Mouse (Mus musculus): ENCODE measurements at regions not wholly inside any gene's neighbourhood (a gene's known extent, or its start where the extent isn't known, plus 50 kb on each side); places are given as distances from the start of the nearest gene placed in this dataset.

DNA sequence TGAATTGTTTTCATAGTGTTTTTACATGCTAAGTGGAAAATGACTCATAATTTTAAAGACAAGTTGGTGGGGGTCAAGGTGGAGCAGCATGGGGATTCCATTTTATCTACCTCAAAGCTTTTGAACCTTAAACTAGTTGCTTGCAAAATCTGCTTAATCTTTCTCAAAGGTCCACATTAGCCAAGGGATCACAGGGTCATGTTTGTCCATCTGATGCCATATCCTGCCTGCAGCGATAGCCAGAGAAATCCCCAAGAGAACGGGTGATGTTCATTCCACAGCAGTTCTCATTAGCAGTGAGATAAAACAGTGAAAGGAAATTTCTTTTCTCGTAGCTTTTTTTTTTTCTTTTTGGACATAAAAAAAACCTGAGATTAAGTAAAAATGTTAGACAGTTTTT, 77.2 kb upstream of the Dcbld2 start:
- no peak overlapping the region for H3K4me3 ChIP-seq (ENCODE audit: low read depth, low read length)
- no peak overlapping the region for H3K9ac ChIP-seq (replicated peaks; ENCODE audit: low read length, poor library complexity, severe bottlenecking)
- TF ChIP-seq CTCF (IDR thresholded peaks at IDR 0.05): no peak
- DNase-seq (ENCODE audit: low spot score): no peak
- 79% methylated on average over 3 of the region's 3 CpGs for WGBS
- no peaks in the 10 kb centered on the region for H3K36me3 ChIP-seq (ENCODE audit: insufficient read depth, low read length)
- no peak overlapping the region for H3K27ac ChIP-seq (ENCODE audit: low read depth, low read length)
- H3K9me3 ChIP-seq (ENCODE audit: low read length): no peaks in the 10 kb centered on the region
- no peak for ATAC-seq (ENCODE audit: low FRiP score)
- H3K4me1 ChIP-seq (ENCODE audit: insufficient read depth, low read length): no peaks in the 10 kb centered on the region
- H3K4me2 ChIP-seq (ENCODE audit: low read depth, low read length, poor library complexity, severe bottlenecking): no peak overlapping the region
- H3K27me3 ChIP-seq (ENCODE audit: insufficient read depth, low read length): no peaks in the 10 kb centered on the region

DNA sequence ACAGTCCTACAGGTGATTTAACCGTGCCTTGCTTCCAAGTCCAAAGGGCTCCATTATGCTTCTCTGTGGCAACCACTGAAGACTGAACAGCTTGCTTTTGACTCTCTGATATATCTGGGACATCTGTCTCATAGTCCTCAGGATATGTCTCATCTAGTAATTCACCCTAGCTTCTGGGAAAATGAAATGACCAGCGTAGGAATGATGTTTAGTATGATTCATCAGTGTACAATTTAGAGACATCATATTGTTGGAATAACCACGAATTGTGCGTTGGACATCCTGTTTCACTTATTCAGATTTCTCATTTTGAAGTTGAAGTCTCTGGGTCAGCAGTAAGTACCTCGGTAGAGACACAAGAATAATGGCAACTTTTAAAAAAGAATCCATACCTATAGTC, 64.3 kb upstream of the Dcbld2 start:
- Histone ChIP-seq H3K4me2 (ENCODE audit: low read depth, low read length, poor library complexity, severe bottlenecking) (no peak overlapping the region), H3K4me1 (ENCODE audit: insufficient read depth, low read length) (no peaks in the 10 kb centered on the region), H3K36me3 (ENCODE audit: insufficient read depth, low read length) (no peaks in the 10 kb centered on the region), H3K9me3 (ENCODE audit: low read length) (no peaks in the 10 kb centered on the region), H3K9ac (replicated peaks; ENCODE audit: low read length, poor library complexity, severe bottlenecking) (no peak overlapping the region), H3K27me3 (ENCODE audit: insufficient read depth, low read length) (no peaks in the 10 kb centered on the region), H3K4me3 (ENCODE audit: low read depth, low read length) (no peak overlapping the region), H3K27ac (ENCODE audit: low read depth, low read length) (no peak overlapping the region)
- ATAC-seq (ENCODE audit: low FRiP score) (no peak), DNase-seq (ENCODE audit: low spot score) (no peak)
- 89% methylated on average over 5 of the region's 5 CpGs for WGBS
- no peak for TF ChIP-seq CTCF (IDR thresholded peaks at IDR 0.05)

GRCm38 (mm10) chr16:58349354-58349753, 58.9 kb upstream of the Dcbld2 start:
- DNase-seq (ENCODE audit: low spot score): peak; percentile 5
- 44% methylated on average over 5 of the region's 5 CpGs for WGBS
- no peak; the same call in 1 of the 2 replicates for ATAC-seq (ENCODE audit: low FRiP score)
- Histone ChIP-seq H3K9ac (replicated peaks; ENCODE audit: low read length, poor library complexity, severe bottlenecking) (no peak overlapping the region), H3K4me3 (ENCODE audit: low read depth, low read length) (no peak overlapping the region), H3K9me3 (ENCODE audit: low read length) (no peaks in the 10 kb centered on the region), H3K4me1 (ENCODE audit: insufficient read depth, low read length) (0 out of 2 replicates have a peak, but pooled peaks cover 4% of the 10 kb centered on the region), H3K27me3 (ENCODE audit: insufficient read depth, low read length) (no peaks in the 10 kb centered on the region), H3K27ac (ENCODE audit: low read depth, low read length) (no peak overlapping the region), H3K36me3 (ENCODE audit: insufficient read depth, low read length) (no peaks in the 10 kb centered on the region), H3K4me2 (ENCODE audit: low read depth, low read length, poor library complexity, severe bottlenecking) (no peak overlapping the region)
- no peak for TF ChIP-seq CTCF (IDR thresholded peaks at IDR 0.05)

GRCm38 (mm10) chr16:58349802-58350201, 58.4 kb upstream of the Dcbld2 start:
- no peak for DNase-seq (ENCODE audit: low spot score)
- no peaks in the 10 kb centered on the region for H3K27me3 ChIP-seq (ENCODE audit: insufficient read depth, low read length)
- no peak overlapping the region for H3K4me3 ChIP-seq (ENCODE audit: low read depth, low read length)
- H3K36me3 ChIP-seq (ENCODE audit: insufficient read depth, low read length): no peaks in the 10 kb centered on the region
- ATAC-seq (ENCODE audit: low FRiP score): no peak
- H3K27ac ChIP-seq (ENCODE audit: low read depth, low read length): no peak overlapping the region
- TF ChIP-seq CTCF (IDR thresholded peaks at IDR 0.05): no peak
- 0 out of 2 replicates have a peak, but pooled peaks cover 4% of the 10 kb centered on the region for H3K4me1 ChIP-seq (ENCODE audit: insufficient read depth, low read length)
- no peaks in the 10 kb centered on the region for H3K9me3 ChIP-seq (ENCODE audit: low read length)
- H3K4me2 ChIP-seq (ENCODE audit: low read depth, low read length, poor library complexity, severe bottlenecking): no peak overlapping the region
- no peak overlapping the region for H3K9ac ChIP-seq (replicated peaks; ENCODE audit: low read length, poor library complexity, severe bottlenecking)
- 58% methylated on average over 2 of the region's 2 CpGs for WGBS

DNA sequence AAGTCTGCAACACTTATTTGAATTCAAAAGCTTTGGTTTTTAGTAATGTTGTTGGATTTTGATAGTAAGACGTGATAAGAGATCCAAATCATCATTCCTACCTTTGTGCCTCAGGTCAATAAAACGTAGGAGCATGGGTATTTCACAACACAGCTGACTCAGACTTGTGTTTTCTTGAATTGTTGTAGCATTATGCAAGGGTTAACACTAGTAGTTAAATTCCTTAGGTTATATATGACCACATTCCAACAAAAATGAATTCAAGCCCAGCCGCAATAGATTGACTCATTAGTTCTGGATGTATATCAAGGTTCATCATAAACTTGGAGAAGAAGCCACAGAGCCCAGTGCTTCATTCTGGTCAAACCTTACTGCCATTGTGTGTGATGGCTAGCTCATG, 56.1 kb upstream of the Dcbld2 start:
- Histone ChIP-seq H3K27ac (ENCODE audit: low read depth, low read length) (no peak overlapping the region), H3K36me3 (ENCODE audit: insufficient read depth, low read length) (no peaks in the 10 kb centered on the region), H3K9ac (replicated peaks; ENCODE audit: low read length, poor library complexity, severe bottlenecking) (no peak overlapping the region), H3K9me3 (ENCODE audit: low read length) (no peaks in the 10 kb centered on the region), H3K27me3 (ENCODE audit: insufficient read depth, low read length) (no peaks in the 10 kb centered on the region), H3K4me2 (ENCODE audit: low read depth, low read length, poor library complexity, severe bottlenecking) (no peak overlapping the region), H3K4me1 (ENCODE audit: insufficient read depth, low read length) (0 out of 2 replicates have a peak, but pooled peaks cover 4% of the 10 kb centered on the region), H3K4me3 (ENCODE audit: low read depth, low read length) (no peak overlapping the region)
- DNase-seq (ENCODE audit: low spot score) (no peak), ATAC-seq (ENCODE audit: low FRiP score) (no peak)
- WGBS: 90% methylated on average over 3 of the region's 3 CpGs
- no peak for TF ChIP-seq CTCF (IDR thresholded peaks at IDR 0.05)

- no peak overlapping the region for H3K4me3 ChIP-seq (ENCODE audit: low read depth, low read length)
- DNase-seq (ENCODE audit: low spot score) (no peak), ATAC-seq (ENCODE audit: low FRiP score) (no peak)
- no peak for TF ChIP-seq CTCF (IDR thresholded peaks at IDR 0.05)
- no peak overlapping the region for H3K27ac ChIP-seq (ENCODE audit: low read depth, low read length)
- H3K36me3 ChIP-seq (ENCODE audit: insufficient read depth, low read length): no peaks in the 10 kb centered on the region
- WGBS: 42% methylated on average over 6 of the region's 6 CpGs
- H3K27me3 ChIP-seq (ENCODE audit: insufficient read depth, low read length): no peaks in the 10 kb centered on the region
- H3K4me2 ChIP-seq (ENCODE audit: low read depth, low read length, poor library complexity, severe bottlenecking): no peak overlapping the region
- H3K4me1 ChIP-seq (ENCODE audit: insufficient read depth, low read length): no peaks in the 10 kb centered on the region
- H3K9me3 ChIP-seq (ENCODE audit: low read length): no peaks in the 10 kb centered on the region
- no peak overlapping the region for H3K9ac ChIP-seq (replicated peaks; ENCODE audit: low read length, poor library complexity, severe bottlenecking)
Observed at GRCm38 (mm10) chr16:58354551-58354950, 53.7 kb upstream of the Dcbld2 start.
